Mouse (Mus musculus) G1E (cell line): ENCODE data around the gene Pgap1. TPM values are rescaled to one million over a fixed set of nuclear protein-coding genes. Genes with fewer than 3 reads are reported as not detected.

Experiments used
- ATAC-seq: 2 replicates; pipeline ENCODE4 v1.8.0; 2016; ENCODE audit warnings: mild to moderate bottlenecking; ENCODE audit not compliant: insufficient number of reproducible peaks, poor library complexity, low FRiP score, severe bottlenecking; ENCODE audit errors: extremely low read depth
- DNase-seq: peaks from one replicate; pipeline ENCODE4 v3.0.0; 2012; ENCODE audit warnings: low spot score
- H3K27me3 ChIP-seq: 2 replicates; pipeline ENCODE4 v1.6.1; 2012; ENCODE audit warnings: mild to moderate bottlenecking, low read length, inconsistent platforms; ENCODE audit not compliant: insufficient read depth
- H3K36me3 ChIP-seq: replicated peaks from 2 replicates; pipeline ENCODE3; 2012; ENCODE audit warnings: mild to moderate bottlenecking, inconsistent platforms
- H3K4me1 ChIP-seq: 2 replicates; pipeline ENCODE4 v1.6.1; 2012; ENCODE audit warnings: low read depth, low read length, inconsistent platforms, mixed read lengths; ENCODE audit not compliant: insufficient read depth
- H3K4me3 ChIP-seq: 2 replicates; pipeline ENCODE4 v1.5.1; 2012; ENCODE audit warnings: low read depth, mild to moderate bottlenecking, inconsistent platforms, low read length, moderate library complexity, mixed read lengths
- H3K9me3 ChIP-seq: replicated peaks from 2 replicates; pipeline ENCODE4 v1.6.1; 2012; ENCODE audit warnings: inconsistent platforms
- CTCF ChIP-seq: IDR thresholded peaks from 2 replicates; pipeline ENCODE4 v1.5.1; 2012; ENCODE audit warnings: low read depth, low read length, inconsistent platforms, mixed read lengths
- GATA1 ChIP-seq: IDR thresholded peaks from 2 replicates; pipeline ENCODE4 v1.6.1; 2012; ENCODE audit warnings: borderline replicate concordance, low read length, inconsistent platforms, mixed read lengths
- GATA2 ChIP-seq: IDR thresholded peaks from 2 replicates; pipeline ENCODE4 v1.6.1; 2012; ENCODE audit warnings: low read depth, low read length, inconsistent platforms, borderline replicate concordance
- POLR2AphosphoS5 ChIP-seq: IDR thresholded peaks from 2 replicates; pipeline ENCODE4 v1.6.1; 2012; ENCODE audit warnings: low read depth, low read length, inconsistent platforms; ENCODE audit not compliant: insufficient replicate concordance
- TAL1 ChIP-seq: conservative IDR thresholded peaks from 2 replicates; pipeline ENCODE4 v1.6.1; 2012; ENCODE audit warnings: low read depth, low read length, inconsistent platforms, mixed read lengths
- polyA plus RNA-seq: library from polyadenylated mRNA; stranded (reverse); fragments of >175 nt; gene quantifications from 2 replicates; pipeline ENCODE4 v1.2.3, GENCODE M21; 2012
- total RNA-seq, 2 experiments: library from RNA; stranded (forward) in 1 of 2; stranded (reverse) in 1 of 2; fragments of 200-1000 nt in 1 of 2; fragments of >200 nt in 1 of 2; fragmentation: Nextera tagmentation in 1 of 2; gene quantifications; 2 replicates each; pipeline ENCODE4 v1.2.3; 2014 to 2017

Gene Pgap1
- total and polyA plus RNA-seq, 3 experiments, result 0.55 TPM; not detected in 2

DNA sequence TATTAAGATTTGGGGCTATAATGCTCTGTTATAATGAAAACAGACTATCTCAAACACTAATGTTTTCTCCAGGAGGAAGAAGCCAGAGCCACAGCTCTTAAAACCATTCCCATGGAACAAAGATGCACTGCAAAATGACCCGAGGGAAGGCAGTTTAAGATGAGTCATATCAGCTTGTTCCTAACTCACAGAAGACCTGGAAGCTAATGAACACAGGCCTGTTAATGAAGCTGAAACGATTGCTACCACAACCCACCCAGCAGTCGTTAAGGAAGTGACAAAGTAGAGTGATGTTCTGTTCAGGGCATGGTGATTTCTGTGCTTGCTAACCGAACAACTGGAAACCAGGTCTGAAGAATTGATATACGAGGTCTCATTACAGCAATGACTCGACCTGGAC lies 26.3 kb downstream of the Pgap1 start:
- Histone ChIP-seq H3K9me3 (no peaks in the 10 kb centered on the region), H3K4me1 (no peaks in the 10 kb centered on the region), H3K4me3 (no peak overlapping the region), H3K27me3 (no peaks in the 10 kb centered on the region), H3K36me3 (no peaks in the 10 kb centered on the region)
- TF ChIP-seq CTCF, result no peak
- no peak for TF ChIP-seq GATA2
- TF ChIP-seq GATA1, result no peak
- no peak for TF ChIP-seq POLR2AphosphoS5
- TF ChIP-seq TAL1, result no peak
- DNase-seq, result no peak
- ATAC-seq, result no peak

DNA sequence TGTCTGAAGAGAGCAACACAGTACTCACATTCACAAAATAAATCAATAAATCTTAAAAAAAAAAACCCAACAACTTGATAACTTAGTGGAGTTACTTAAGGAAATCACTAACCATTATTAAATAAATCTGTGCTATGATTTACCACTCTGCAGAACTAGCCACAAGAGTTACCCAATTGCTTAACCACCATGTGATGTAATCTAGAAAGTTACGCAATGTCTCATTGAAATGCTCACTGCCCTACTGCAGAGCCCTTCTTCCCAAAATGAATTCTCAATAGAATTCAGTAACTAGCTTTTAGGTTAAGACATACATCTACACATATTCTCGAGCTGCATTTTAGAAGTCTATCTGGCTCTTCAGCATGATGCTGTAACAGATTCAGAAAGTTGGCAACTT lies 33.8 kb downstream of the Pgap1 start:
- Histone ChIP-seq H3K27me3 (no peaks in the 10 kb centered on the region), H3K36me3 (no peaks in the 10 kb centered on the region), H3K9me3 (no peaks in the 10 kb centered on the region), H3K4me1 (no peaks in the 10 kb centered on the region), H3K4me3 (no peak overlapping the region)
- ATAC-seq, result no peak
- DNase-seq, result no peak
- TF ChIP-seq POLR2AphosphoS5 (no peak), GATA1 (no peak), TAL1 (no peak), CTCF (no peak), GATA2 (no peak)

GRCm38 (mm10) chr1:54520062-54520577 lies 37.4 kb downstream of the Pgap1 start:
- H3K27me3 ChIP-seq, result no peaks in the 10 kb centered on the region
- no peak for ATAC-seq
- H3K9me3 ChIP-seq, result no peaks in the 10 kb centered on the region
- no peaks in the 10 kb centered on the region for H3K36me3 ChIP-seq
- H3K4me3 ChIP-seq, result no peak overlapping the region
- H3K4me1 ChIP-seq, result no peaks in the 10 kb centered on the region
- no peak for DNase-seq
- TF ChIP-seq GATA1 (no peak), CTCF (no peak), POLR2AphosphoS5 (no peak), GATA2 (no peak), TAL1 (no peak)

- H3K4me3 ChIP-seq, result no peak overlapping the region
- no peaks in the 10 kb centered on the region for H3K4me1 ChIP-seq
- DNase-seq (no peak), ATAC-seq (no peak)
- H3K9me3 ChIP-seq, result no peaks in the 10 kb centered on the region
- no peaks in the 10 kb centered on the region for H3K36me3 ChIP-seq
- H3K27me3 ChIP-seq, result no peaks in the 10 kb centered on the region
- TF ChIP-seq TAL1 (no peak), GATA1 (no peak), CTCF (no peak), POLR2AphosphoS5 (no peak), GATA2 (no peak)
Measured at GRCm38 (mm10) chr1:54513836-54514235, 43.6 kb downstream of the Pgap1 start.

DNA sequence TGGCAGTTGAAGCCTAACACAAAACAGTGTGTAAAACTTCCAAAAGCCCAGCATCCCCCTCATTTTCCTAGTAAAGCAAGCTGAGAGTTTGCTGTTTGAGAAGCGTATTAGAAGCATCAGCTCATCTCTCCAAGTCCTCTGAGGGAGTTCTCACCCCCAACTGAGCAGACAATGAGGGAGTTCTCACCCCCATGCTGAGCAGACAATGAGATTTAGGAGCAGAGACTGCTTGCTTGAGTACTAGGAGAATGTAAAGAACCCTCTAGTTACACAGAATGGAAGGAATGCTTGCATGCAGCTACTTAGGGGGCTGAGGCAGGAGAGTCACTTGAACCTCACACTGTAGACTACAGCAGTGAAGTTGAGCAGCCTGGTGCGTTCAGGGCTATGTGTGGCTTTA lies 59.0 kb downstream of the Pgap1 start:
- TF ChIP-seq GATA2 (no peak), CTCF (no peak), TAL1 (no peak), POLR2AphosphoS5 (no peak), GATA1 (no peak)
- no peak for DNase-seq
- H3K36me3 ChIP-seq, result no peaks in the 10 kb centered on the region

DNA sequence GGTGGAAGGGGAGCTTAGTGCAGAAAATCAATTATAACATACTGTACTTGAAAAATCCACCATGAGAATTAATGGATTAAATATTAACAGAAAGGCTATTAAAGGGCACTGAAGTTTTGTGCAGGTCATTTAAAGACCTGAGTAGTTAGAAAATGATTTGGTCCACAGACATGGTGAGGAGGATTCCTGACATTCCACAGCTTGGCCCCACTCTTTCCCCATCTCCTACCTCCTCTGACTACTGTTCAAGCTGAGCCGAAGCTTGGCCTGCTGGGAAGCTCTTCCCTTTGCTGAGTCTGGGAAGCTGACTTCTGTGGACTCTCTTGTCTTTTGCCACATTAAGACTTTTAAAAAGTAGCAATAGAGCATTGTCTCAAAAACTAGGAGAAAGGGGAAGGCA lies 61.2 kb downstream of the Pgap1 start:
- TF ChIP-seq CTCF (no peak), GATA2 (no peak), POLR2AphosphoS5 (no peak), TAL1 (no peak), GATA1 (no peak)
- no peak for ATAC-seq
- no peaks in the 10 kb centered on the region for H3K4me1 ChIP-seq
- H3K27me3 ChIP-seq, result no peaks in the 10 kb centered on the region
- no peaks in the 10 kb centered on the region for H3K36me3 ChIP-seq
- no peak overlapping the region for H3K4me3 ChIP-seq
- peaks cover 21% of the 10 kb centered on the region for H3K9me3 ChIP-seq
- no peak for DNase-seq

More for the DNA sequence above, 59.0 kb downstream of the Pgap1 start:
- no peaks in the 10 kb centered on the region for H3K4me1 ChIP-seq
- H3K27me3 ChIP-seq, result no peaks in the 10 kb centered on the region
- H3K4me3 ChIP-seq, result no peak overlapping the region
- H3K9me3 ChIP-seq, result peaks cover 27% of the 10 kb centered on the region
- ATAC-seq, result no peak

GRCm38 (mm10) chr1:54493496-54493895 lies 64.0 kb downstream of the Pgap1 start:
- Histone ChIP-seq H3K4me3 (no peak overlapping the region), H3K4me1 (no peaks in the 10 kb centered on the region), H3K36me3 (no peaks in the 10 kb centered on the region), H3K9me3 (no peaks in the 10 kb centered on the region), H3K27me3 (no peaks in the 10 kb centered on the region)
- no peak for DNase-seq
- ATAC-seq, result no peak
- TF ChIP-seq CTCF, result no peak
- no peak for TF ChIP-seq GATA1
- no peak for TF ChIP-seq TAL1
- no peak for TF ChIP-seq GATA2
- no peak for TF ChIP-seq POLR2AphosphoS5
